31 mouse cellular contexts compared by ENCODE assay signal in the genomic region with DNA sequence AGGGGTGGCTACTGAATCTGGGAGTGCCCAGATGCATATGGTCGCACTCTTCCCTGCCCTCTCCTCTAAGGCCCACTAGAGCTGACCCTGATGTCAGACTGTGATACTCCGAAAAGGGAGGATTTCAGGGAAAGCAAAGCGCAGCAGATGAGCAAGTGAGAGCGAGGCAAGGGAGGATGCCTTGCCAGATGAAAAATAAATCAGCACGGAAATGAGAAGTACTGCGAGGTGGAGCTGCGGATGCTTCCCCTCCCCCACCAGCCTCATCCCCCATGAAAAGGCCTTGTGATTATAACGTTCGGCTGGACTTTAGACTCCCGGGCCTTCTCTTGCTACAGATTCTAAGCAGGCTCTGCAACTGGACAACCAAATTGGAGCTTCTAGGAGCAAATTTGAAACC.
A peak's percentile ranks its signal among the peaks of the same experiment; 100 is the strongest.
DNase-seq lines count a peak whose midpoint lies in the region; ATAC-seq and TF ChIP-seq lines count a peak whose summit lies in the region.
"Had no signal": no experiment of that assay in that cellular context is flagged by ENCODE, and none has a peak within 500 bp of the region (broad histone marks: within the 10 kb centered on the region; RNA-seq: fewer than 3 reads in every experiment).

No protein-coding gene starts in this region.

- TF ChIP-seq POLR2A in kidney, adult 2 months (IDR thresholded peaks at IDR 0.05; ENCODE audit: low read depth, low read length) = no peak
- no peak for TF ChIP-seq POLR2A in testis, adult 2 months (IDR thresholded peaks at IDR 0.05; ENCODE audit: control insufficient read depth, low read depth, low read length)

- no peak overlapping the region for H3K4me3 ChIP-seq in hindbrain, embryonic 11.5 days (ENCODE audit: low read depth, low read length)
- no peak overlapping the region for H3K4me3 ChIP-seq in hindbrain, embryonic 12.5 days
- no peak overlapping the region for H3K4me3 ChIP-seq in kidney, adult 2 months (ENCODE audit: insufficient read depth, low read depth, low read length)
- H3K4me3 ChIP-seq in testis, adult 2 months (ENCODE audit: control insufficient read depth, low read depth, low read length) = peak overlapping the region; percentile 44
- H3K4me3 ChIP-seq: embryonic facial prominence, embryonic 10.5 days; embryonic facial prominence, embryonic 13.5 days; erythroblast, embryonic 14.5 days; forebrain, embryonic 12.5 days; forebrain, embryonic 15.5 days; heart, adult 2 months; heart, embryonic 10.5 days; heart, embryonic 13.5 days; hindbrain, embryonic 13.5 days had no signal

- no peaks in the 10 kb centered on the region for H3K9me3 ChIP-seq in hindbrain, embryonic 11.5 days (ENCODE audit: control insufficient read depth, low read length)
- H3K9me3 ChIP-seq in hindbrain, embryonic 12.5 days (replicated peaks) = no peaks in the 10 kb centered on the region
- H3K9me3 ChIP-seq: embryonic facial prominence, embryonic 10.5 days; embryonic facial prominence, embryonic 13.5 days; forebrain, embryonic 12.5 days; forebrain, embryonic 15.5 days; heart, embryonic 10.5 days; heart, embryonic 13.5 days; hindbrain, embryonic 13.5 days had no signal

- H3K4me1 ChIP-seq in hindbrain, embryonic 11.5 days (replicated peaks; ENCODE audit: control insufficient read depth, insufficient read depth, low read length) = no peaks in the 10 kb centered on the region; the same call in 1 of the 2 replicates
- peaks cover 37% of the 10 kb centered on the region for H3K4me1 ChIP-seq in hindbrain, embryonic 12.5 days
- H3K4me1 ChIP-seq in kidney, adult 2 months (ENCODE audit: control insufficient read depth, insufficient read depth, low read length) = peaks cover 5% of the 10 kb centered on the region; the same call in 1 of the 2 replicates
- H3K4me1 ChIP-seq in testis, adult 2 months (ENCODE audit: control insufficient read depth, insufficient read depth, low read length) = peaks cover 22% of the 10 kb centered on the region

- DNase-seq in hindbrain, embryonic 11.5 days (ENCODE audit: low spot score) = peak; percentile 27
- DNase-seq in kidney, postnatal 10 days = peak; percentile 21
- DNase-seq in kidney, adult 2 months = no peak
- DNase-seq in testis, postnatal 14 days (ENCODE audit: low spot score) = no peak
- DNase-seq in yolk sac, embryonic 10.5 days (ENCODE audit: low spot score) = peak; percentile 34
- DNase-seq in layer of hippocampus, adult 18-20 months (ENCODE audit: low spot score in 2 of 2) = no peak
- DNase-seq: adrenal gland, adult 8-10 months; adrenal gland, postnatal 25 days; cerebellum, adult 11-12 months; cerebellum, adult 8-10 months; cerebellum, postnatal 10 days; cerebellum, postnatal 36 days; embryo, embryonic 11 days; gastrocnemius, postnatal 10 days; gastrocnemius, postnatal 36 days; heart, adult 2 months; heart, postnatal 14 days; heart, postnatal 4 days had no signal

- no peak for ATAC-seq in hindbrain, embryonic 11.5 days (ENCODE audit: low FRiP score)
- ATAC-seq in hindbrain, embryonic 12.5 days (ENCODE audit: low FRiP score) = no peak
- ATAC-seq: activated CD4-positive, CD25-positive, alpha-beta regulatory T cell, adult 4 months; CD4-positive, CD25-positive, alpha-beta regulatory T cell, adult 4 months; forebrain, embryonic 15.5 days; hindbrain, embryonic 16.5 days had no signal

- no peak overlapping the region for H3K9ac ChIP-seq in hindbrain, embryonic 11.5 days (ENCODE audit: low read depth, low read length)
- no peak overlapping the region for H3K9ac ChIP-seq in hindbrain, embryonic 12.5 days
- H3K9ac ChIP-seq: embryonic facial prominence, embryonic 13.5 days; forebrain, embryonic 12.5 days; forebrain, embryonic 15.5 days; heart, embryonic 13.5 days; hindbrain, embryonic 13.5 days had no signal

- H3K27me3 ChIP-seq in hindbrain, embryonic 11.5 days (ENCODE audit: control insufficient read depth, insufficient read depth, low read length) = peaks cover 82% of the 10 kb centered on the region
- peaks cover 96% of the 10 kb centered on the region for H3K27me3 ChIP-seq in hindbrain, embryonic 12.5 days
- no peaks in the 10 kb centered on the region for H3K27me3 ChIP-seq in kidney, adult 2 months (replicated peaks; ENCODE audit: control insufficient read depth, insufficient read depth, low read length)
- no peaks in the 10 kb centered on the region for H3K27me3 ChIP-seq in testis, adult 2 months (ENCODE audit: control insufficient read depth, insufficient read depth, low read length)

- H3K4me2 ChIP-seq in hindbrain, embryonic 11.5 days (replicated peaks; ENCODE audit: low read depth, low read length) = no peak overlapping the region
- no peak overlapping the region for H3K4me2 ChIP-seq in hindbrain, embryonic 12.5 days (replicated peaks)
- H3K4me2 ChIP-seq: embryonic facial prominence, embryonic 13.5 days; forebrain, embryonic 12.5 days; forebrain, embryonic 15.5 days; heart, embryonic 13.5 days; hindbrain, embryonic 13.5 days had no signal

- no peak for TF ChIP-seq CTCF in kidney, adult 2 months (conservative IDR thresholded peaks at IDR 0.05; ENCODE audit: insufficient read depth, insufficient read length, low read depth, low read length)
- TF ChIP-seq CTCF in testis, adult 2 months (IDR thresholded peaks at IDR 0.05; ENCODE audit: control insufficient read depth, insufficient read depth, insufficient replicate concordance, low read depth, low read length) = no peak

- 8% methylated on average over 10 of the region's 10 CpGs for WGBS in hindbrain, embryonic 11.5 days
- WGBS in hindbrain, embryonic 12.5 days = 12% methylated on average over 10 of the region's 10 CpGs
- WGBS in kidney, adult 2 months = 83% methylated on average over 10 of the region's 10 CpGs

- no peaks in the 10 kb centered on the region for H3K36me3 ChIP-seq in hindbrain, embryonic 11.5 days (ENCODE audit: control insufficient read depth, insufficient read depth, low read length)
- no peaks in the 10 kb centered on the region for H3K36me3 ChIP-seq in hindbrain, embryonic 12.5 days
- H3K36me3 ChIP-seq in kidney, adult 2 months (ENCODE audit: control insufficient read depth, insufficient read depth, low read length) = no peaks in the 10 kb centered on the region
- no peaks in the 10 kb centered on the region for H3K36me3 ChIP-seq in testis, adult 2 months (ENCODE audit: control insufficient read depth, insufficient read depth, low read length)
- H3K36me3 ChIP-seq: embryonic facial prominence, embryonic 10.5 days; embryonic facial prominence, embryonic 13.5 days; forebrain, embryonic 12.5 days; forebrain, embryonic 15.5 days; heart, embryonic 10.5 days; heart, embryonic 13.5 days; hindbrain, embryonic 13.5 days had no signal

- no peak overlapping the region for H3K27ac ChIP-seq in hindbrain, embryonic 11.5 days (ENCODE audit: low read depth, low read length)
- no peak overlapping the region for H3K27ac ChIP-seq in hindbrain, embryonic 12.5 days
- no peak overlapping the region for H3K27ac ChIP-seq in kidney, adult 2 months (ENCODE audit: insufficient read depth, low read depth, low read length)
- no peak overlapping the region for H3K27ac ChIP-seq in testis, adult 2 months (ENCODE audit: control insufficient read depth, insufficient read depth, low read depth, low read length)
- H3K27ac ChIP-seq: embryonic facial prominence, embryonic 10.5 days; embryonic facial prominence, embryonic 13.5 days; forebrain, embryonic 12.5 days; forebrain, embryonic 15.5 days; heart, adult 2 months; heart, embryonic 10.5 days; heart, embryonic 13.5 days; hindbrain, embryonic 13.5 days had no signal

Comparison
In these comparisons a context has a peak if more than half of its experiments do, and no peak if none do; other contexts are left out.
1. DNase-seq: peak in hindbrain, embryonic 11.5 days (single experiment), kidney, postnatal 10 days (single experiment) and yolk sac, embryonic 10.5 days (single experiment); none in kidney, adult 2 months (single experiment), testis, postnatal 14 days (single experiment) and layer of hippocampus, adult 18-20 months (0 of 2).